Mouse (Mus musculus) T-helper 17 cell (primary cell): ENCODE measurements around the gene Adcy2.

Experiments
- in situ Hi-C, 2 experiments: fragments of 300-600 bp; cut with MboI, MseI; formaldehyde crosslinking; loops; 1 replicate in 1 of 2; 2 replicates in 1 of 2; pipeline ENCODE4 v1.15.1; 2025; ENCODE audit warnings: high pct_unique_total_duplicates in 2 of 2

Gene Adcy2

DNA sequence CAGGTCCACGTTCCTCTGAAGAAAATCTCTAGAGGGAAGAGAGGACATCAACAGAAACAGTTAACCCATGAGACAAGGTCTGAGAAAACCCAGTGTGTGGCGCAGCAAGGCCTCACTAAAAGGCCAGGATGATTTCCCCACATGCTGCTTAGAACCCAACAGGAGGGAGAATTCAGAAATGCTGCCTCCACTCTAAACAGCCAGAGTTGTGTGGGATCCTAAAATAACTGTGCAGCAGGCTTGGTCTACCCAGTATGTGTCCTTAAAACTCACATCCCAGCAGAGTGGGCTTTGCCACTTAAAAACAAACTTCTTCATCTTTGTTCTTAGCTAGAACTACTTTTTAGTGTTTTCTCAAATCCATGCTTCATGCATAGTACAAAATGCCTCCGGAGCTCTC, 26.2 kb downstream of the Adcy2 start:
- in situ Hi-C loops = no loop called here

DNA sequence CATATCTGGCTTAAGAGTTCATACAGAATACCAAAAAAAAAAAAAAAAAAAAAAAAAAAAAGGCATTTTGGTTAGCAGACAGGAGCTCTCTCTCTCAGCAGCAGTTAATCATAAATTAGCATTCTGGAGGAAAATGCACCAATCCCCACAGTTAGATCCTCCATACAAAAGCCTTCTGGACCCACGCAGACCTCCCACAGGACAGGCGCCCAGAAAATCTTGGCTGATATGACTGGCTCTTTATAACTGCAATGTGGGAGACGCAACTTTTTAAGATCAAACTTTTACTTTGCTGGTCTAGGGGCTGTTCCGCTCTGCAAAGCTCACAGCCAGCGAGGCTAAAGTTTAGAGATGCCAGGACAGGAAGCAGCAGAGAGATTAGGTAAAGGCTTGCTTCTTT, 37.8 kb downstream of the Adcy2 start:
- in situ Hi-C loops = no loop called here

DNA sequence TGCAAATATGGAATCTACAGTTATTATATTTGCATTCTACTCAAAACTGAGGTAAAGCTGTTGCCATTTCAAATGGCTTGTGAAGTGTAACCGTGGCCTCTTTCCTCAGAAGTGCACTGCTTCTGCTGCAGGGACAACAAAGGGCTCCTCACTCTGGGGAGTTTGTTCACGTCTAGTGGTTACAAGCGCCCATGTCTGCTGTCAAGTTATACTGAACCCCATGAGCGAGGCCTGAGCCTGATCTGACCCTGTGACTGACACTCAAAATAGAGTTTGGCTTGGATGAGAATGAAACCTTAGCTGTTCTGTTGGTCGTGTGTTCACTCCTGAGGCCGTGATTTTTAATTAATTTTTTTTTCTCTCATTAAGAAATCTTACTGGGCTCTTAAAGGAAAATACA, 38.8 kb downstream of the Adcy2 start:
- in situ Hi-C loops = no loop called here

DNA sequence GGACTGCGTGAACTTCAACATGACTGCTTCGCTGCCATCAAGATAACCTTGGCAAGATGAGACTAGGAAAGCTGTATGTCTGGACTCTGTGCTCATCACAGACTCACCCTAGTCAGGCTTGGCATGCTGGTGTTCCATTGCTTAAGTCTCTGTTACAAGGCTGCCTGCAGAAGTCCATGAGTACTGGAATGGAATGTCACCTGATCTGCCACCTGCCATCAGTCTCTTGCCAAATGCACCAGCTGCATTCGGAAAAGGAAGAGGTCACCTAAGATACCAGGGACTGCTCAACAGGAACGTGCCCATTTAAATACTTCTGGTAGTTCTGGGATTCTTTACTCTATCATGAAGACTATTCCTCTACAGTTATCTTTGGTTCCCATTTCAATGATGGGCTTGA, 39.9 kb downstream of the Adcy2 start:
- in situ Hi-C loops = no loop called here

DNA sequence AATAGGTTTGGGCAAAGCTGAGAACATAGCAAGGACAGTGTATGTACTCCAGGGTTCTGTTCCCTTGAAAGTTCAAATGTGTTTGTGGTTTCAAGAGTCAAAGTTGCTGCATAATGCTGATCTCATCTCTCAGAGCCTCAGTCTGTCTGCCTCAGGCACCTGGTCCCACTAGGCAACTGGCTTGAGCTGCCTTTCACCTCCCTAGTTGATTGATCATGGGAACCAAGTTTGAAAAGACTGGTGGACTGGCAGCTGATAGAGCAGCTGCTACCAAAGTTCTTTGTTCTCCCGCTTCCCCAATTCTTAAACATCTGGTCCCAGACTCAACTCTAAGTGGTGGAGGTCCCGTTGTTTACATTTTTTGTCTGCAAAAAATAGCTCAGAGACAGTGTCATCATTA, 56.6 kb downstream of the Adcy2 start:
- in situ Hi-C loops = no loop called here

DNA sequence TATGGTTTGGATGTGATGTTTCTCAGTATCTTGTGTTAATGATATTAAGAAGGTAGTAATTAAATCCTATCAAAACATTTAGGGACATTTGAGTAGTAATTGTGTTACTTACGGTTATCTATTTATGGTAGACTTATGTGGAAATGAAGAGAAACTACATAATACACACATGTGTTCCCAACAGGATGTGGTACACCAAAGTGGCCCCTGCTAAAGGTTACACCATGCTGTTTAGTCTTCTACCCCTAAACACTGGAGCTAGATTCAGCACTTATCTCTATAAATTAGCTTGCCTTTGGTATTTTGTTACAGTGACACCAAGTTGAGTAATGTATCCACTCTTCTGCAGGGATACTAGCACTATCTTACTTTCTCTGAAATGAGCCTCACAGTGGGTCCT, 57.9 kb downstream of the Adcy2 start:
- in situ Hi-C loops = no loop called here

DNA sequence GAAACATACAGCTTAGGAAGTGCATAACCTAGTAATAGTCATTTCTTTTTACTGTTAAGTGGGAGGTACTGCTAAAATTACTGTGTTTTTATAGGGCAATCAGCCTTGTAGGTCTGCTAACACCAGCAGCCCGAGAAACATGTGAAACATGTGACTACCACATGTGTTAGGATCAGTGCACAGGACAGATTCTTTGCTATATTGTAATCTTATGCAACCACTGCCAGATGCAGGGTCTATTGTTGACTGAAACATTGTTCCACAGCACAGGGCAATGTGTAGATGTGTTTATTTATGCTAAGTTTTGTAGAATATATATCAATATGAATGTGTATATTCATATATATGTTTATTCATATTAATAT, 67.1 kb downstream of the Adcy2 start:
- in situ Hi-C loops = no loop called here

DNA sequence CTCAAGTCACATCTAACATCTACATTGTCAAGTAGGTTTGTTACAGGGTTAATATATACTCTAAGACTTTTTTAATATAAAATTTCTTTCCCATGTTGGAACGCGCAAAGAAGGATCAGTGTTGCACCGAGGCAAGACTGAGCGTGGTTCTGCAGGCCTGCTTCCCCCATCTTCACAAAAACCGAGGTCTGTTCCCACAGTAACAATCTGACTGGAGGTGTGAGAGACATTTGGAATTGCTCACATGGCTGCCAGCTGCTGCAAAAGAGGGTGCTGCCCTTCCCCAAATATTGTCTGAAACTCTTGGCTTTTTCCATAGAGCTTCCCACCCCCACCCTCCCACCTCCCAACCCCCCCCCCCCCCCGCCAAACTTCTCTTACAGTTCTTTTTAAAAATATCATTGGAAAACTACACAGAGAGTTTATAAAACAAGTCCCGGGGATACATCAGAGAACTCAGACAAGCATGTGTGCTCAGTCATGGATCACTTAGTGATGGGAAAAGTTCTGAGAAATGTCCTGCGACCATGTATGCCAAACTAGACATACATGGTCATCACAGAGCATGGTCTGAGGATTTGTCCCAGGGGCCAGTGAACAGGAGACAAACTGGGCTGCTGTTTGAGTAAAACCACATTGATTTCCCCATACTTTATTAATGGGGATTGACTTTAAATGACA, 67.6 kb downstream of the Adcy2 start:
- in situ Hi-C loops = no loop called here

DNA sequence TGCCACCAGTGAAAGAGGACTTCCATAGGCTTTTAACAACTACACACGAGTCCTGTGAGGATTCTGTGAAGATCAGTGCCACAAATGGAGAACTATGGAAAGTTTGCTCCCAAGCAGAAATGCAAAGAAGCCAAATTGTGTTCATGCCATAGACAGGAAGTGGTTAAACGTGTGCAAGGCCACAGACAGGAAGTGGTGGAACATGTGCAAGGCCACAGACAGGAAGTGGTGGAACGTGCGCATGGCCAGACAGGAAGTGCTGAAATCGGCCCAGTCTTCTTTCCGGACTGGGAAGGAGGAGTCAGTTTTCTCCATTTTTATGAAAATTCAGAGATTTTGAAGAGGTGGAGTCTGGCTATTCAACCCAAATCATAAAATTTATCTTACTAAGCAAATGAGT, 70.9 kb downstream of the Adcy2 start:
- in situ Hi-C loops = no loop called here

DNA sequence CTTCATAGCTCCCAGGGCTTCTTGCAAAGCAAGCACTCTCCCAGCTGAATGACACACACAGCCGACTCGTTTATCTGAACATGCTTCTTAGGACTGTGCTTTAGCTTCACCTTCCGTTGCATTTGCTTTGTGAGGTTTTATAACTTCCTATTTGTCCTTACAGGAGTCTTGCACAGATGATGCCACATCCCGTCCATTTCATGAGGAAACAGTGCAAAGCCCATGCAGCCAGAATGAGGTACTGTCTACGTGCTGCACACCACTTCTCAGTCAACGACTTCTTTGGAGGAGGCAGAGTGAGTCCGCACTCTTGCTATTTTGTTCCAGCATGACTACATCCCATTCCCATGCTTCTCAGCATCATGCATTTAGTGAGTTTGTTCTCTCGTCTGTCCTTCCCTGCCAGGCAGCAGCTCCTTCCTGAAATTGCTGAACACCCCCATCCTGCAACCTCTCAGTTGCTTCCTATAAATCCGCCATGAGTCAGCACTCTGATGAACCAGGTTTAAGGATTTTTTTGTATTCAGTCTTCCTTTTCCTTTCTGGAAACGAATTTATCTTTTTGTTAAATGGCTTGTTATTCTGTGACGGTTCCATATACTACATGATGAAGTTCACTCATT, 85.6 kb downstream of the Adcy2 start:
- in situ Hi-C loops = no loop called here

DNA sequence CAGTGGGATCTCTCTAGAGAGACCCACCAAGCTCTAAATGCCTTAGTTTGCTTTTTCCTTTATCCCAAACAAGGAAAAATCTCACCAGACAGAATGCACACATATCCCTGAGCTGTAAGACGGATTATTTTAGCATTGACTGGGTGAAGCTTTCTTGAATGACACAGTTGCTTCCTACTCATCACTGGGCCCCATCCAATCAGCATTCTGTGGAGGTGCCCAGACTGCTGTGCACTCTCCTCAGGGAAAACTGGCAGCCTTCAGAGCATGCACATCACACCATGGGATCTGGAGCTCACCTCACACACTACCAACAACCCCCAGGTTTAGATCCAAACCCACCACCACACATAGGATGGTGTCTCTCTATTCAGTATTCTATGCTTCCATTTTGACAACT, 92.7 kb downstream of the Adcy2 start:
- in situ Hi-C loops = no loop called here

DNA sequence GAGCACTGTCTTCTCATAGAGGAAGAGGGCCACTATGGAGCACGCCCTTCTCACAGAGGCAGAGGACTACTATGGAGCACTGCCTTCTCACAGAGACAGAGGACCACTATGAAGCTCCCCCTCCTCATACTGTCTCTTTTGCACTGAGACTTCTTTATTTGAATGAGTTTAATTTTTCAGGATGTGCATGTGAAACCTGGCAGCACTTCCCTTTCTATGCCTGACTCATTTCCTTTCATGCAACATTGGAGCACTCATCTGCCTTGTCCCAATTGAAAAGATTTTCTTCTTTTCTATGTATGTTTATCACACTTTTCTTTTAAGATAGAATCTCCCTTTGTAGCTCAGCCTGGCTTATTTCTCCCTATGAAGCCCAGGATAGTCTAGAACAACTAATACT, 96.6 kb downstream of the Adcy2 start:
- in situ Hi-C loops = no loop called here

DNA sequence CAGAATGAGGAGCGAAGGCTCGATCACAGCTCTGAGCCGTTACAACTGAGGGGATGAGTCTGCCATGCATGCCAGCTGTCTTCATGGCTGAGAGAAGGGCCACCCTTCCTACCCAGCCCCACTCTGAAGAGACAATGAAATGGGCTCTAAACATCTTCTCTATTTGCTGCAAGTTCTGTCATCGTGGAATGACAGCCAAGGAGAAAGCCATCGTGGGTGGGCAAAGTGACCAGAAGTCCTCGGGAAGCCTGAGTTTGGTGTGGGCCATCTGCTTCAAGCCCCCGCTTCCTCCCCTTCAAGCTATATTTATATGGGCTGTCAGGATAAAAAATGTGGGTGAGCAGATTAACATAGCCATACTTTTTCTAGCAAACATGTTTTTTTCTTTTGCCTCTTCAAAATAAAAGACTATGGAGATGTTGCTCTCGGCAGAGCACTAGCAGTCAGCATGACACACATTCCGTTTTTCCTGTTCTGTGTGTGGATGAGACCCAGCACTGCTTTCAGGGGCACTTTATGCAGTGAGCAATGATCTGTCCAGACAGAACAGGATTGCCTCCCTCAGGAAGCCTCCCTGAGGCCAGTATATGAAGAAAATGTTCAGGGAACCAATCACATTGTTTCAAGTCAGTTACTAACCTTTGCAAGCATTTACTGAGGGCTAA, 109.3 kb downstream of the Adcy2 start:
- in situ Hi-C loops = no loop called here

DNA sequence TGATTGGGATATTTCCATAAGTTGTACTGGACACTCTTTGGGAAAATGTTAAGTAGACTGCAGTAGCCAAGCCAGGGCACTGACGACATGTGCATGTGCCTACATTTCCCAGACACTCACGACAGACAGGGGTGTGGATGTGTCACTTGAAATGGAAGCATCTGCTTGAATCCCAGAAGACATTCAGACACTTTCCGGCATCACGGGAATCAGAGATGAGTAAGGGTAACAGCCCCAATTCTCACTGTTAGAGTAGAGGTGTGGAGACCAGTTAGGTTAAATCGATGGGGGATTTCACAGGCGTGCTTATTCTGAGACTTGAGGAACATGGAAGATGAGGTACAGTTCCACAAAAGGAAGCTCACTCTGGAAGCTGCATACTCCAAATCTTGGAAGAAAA, 130.6 kb downstream of the Adcy2 start:
- in situ Hi-C loops = no loop called here

DNA sequence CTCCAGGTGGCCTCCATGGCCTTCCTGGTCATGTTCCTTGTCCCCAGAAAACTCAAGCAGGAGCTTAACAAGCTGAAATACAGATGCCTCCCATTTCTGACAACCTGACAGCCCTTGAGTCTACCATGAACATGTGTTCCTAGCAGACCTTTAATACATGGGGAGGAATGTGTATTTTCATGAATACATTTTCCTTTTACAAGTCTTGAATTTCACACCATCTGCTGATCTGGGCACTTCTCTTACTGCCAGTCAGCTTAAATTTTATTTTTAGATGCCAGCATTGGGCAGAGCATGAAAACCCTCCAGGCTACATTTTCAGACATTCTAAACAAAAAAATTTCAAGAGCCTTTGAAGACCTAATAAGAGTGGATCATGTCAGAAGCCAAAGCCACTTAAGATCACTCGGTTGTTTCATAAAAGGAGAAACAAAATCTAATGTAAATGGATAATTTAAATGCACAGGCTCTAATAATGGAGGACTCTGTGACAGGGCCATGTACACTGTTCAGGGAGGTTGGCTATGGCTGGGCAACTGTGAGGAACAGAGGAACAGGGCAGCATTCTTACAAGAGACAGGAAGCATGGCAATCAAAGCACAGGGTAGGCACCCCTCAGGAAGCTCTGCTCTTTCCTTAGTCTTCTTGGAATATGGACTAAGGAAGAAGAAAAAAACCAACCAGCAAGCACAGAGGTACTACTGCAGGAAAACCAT, 131.2 kb downstream of the Adcy2 start:
- in situ Hi-C loops = no loop called here

DNA sequence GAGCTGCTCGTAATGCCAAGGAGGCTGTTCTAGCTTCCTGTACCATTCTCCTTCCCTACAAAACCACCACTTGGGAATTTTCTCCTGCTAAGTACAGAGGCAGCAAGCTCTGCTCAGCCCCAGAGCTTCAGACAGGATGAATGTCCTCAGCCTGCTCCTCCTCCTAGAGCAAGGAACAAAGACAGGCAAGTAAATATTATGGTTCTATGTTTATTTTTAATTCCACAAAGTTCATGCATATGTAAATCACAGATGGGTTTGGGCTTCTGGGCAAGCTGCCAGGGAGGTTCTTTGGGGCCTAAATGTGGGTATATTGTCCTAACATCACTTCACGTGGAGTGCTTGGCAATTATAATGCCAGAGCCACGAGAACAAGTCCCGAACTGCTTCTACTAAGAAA, 139.3 kb downstream of the Adcy2 start:
- in situ Hi-C loops = no loop called here

DNA sequence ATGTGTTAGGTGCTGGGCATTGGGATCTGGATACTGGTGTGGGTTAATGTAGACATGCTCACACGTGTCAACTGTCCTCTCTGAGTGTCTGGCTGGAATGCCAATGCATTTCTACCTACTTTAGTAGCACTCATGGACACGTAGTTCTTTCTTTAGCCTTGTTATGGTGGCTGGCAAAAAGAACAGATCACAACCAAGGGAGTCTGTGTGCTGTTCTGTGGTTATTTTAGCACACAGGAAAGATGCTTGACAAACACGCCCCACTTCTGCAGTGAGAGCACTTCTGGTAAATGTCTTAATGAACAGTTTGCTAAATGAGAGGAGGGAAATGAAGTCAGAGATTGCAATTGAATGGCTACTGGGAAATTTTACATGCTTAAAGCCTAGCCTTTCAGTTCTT, 151.1 kb downstream of the Adcy2 start:
- in situ Hi-C loops = no loop called here

DNA sequence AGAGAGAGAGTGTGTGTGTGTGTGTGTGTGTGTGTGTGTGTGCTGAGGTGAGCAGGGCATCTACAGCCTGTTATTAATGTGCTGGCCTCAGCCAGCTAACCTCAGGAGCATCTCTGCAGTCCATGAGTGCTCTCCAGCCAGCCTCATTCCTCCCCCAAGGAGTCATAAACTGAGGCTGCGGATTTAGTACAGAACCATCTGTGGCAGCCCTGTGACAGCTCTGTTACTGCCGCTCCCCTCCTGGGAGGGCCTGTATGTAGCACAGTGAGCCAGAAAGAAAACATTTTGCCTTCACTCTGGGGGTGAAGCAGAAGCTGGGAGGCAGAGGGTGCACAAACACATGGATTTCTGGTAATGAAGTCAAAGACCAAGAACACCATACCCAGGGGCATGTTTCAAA, 159.8 kb downstream of the Adcy2 start:
- in situ Hi-C loops = no loop called here

DNA sequence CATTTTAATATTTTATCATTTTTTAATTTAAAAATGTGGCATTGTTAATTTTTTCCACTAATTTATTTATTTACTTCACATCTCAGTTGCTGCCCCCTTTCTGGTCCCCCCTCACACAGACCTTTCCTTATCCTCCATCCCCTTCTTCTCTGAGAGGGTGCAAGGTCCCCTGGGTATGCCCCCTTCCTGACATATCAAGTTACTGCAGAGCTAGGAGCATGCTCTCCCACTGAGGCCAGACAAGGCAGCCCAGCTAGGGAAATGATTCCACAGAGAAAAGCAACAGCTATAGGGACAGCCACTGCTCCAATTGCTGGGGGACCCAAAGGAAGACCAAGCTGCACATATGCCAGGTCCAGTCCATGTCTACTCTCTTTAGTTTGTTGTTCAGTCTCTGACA, 163.2 kb downstream of the Adcy2 start:
- in situ Hi-C loops = no loop called here

DNA sequence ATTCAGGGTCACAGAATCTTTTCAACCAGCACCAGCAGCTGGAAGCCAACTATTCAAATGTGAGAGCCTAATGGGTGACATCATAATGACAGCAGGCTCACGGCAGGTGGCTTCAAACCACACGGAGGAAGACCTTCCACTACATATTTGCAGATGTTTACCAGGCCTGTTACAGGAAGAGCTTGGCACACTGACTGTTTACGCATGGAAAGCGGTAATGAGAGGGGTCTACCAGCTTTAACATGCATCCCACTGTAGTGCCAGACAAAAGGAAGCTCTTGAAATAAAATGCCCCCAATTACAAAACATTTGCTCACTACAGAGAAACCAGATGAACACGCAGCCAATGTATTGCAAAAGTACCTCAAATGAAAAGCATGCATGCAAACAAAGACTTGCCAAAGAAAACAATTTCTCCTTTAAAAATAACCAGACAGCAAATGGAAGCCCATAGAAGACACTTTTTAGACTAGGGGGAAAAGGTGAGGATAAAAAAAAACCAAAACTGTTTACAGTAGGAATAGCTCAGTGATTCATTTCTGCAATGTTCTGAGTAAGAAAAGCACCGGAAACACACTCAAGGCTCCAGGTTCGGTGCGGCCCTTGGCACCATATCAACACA, 163.8 kb downstream of the Adcy2 start:
- in situ Hi-C loops = no loop called here

DNA sequence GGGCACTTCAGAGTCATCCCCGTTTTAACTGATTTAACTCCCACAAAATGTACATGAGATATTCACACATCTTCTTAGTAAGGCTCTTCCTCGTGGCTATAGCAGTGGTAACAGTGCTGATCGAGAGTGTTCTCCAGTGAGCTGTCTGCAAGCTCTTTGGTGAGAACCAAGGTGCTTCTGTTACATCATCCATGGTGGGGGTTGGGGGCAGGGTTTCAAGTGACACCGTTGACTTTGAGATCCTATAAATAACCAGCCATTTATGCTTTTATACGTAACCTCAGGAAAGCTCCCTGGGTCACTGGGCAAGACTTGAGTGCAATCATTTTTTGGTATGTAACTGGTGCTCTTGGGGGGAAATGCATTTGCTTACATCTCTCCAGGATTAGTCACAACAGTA, 167.2 kb downstream of the Adcy2 start:
- in situ Hi-C loops = no loop called here

DNA sequence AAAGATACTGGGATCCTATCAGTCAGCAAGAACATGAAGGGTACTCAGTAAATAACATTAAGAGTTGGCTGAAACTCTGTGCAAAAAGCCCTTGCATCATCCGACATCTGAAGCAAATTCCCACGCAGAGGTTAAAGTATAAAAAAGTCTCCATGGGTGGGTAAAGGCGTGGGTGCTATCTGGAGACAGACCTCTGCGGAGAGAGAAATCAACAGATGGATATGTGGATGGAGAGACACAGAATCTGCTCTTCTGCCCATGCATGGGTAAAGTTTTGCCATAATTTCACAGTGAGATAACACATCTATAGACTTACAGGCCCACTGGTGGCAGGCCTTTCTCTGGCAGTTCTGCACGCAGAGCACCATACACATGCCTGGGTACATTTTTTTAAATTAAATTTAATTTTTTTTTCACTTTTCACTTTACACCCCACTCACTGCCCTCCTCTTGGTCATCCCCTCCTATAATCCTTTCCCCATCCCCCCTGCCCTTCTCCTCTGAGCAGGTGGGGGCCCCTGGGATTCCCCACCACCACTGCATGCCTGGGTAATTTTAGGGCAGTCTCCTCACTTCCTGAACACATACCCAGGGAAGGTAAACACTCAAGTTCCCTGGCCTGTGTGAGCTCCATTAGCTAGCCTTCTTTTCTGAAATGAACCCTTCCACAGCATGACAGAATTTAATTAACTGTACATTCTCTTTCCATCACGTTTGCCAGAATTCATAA, 169.1 kb downstream of the Adcy2 start:
- in situ Hi-C loops = no loop called here
